Mouse (Mus musculus): ENCODE measurements around the gene Cuedc2. TPM values are rescaled to one million over a fixed set of nuclear protein-coding genes. Genes with fewer than 3 reads are reported as not detected.

The Cuedc2 gene
- total and polyA plus RNA-seq, 3 experiments, result 251 to 302 (median 297) TPM

- no peak for TF ChIP-seq UBTF (IDR thresholded peaks at IDR 0.05; ENCODE audit: borderline replicate concordance, insufficient read depth, low read depth, low read length)
- TF ChIP-seq JUND (IDR thresholded peaks at IDR 0.05; ENCODE audit: low read depth, low read length), result 0 out of 2 replicates have a peak, but pooled peaks have one; percentile 55
- peak; percentile 86 for TF ChIP-seq MYC (IDR thresholded peaks at IDR 0.05; ENCODE audit: low read depth, low read length)
- TF ChIP-seq ETS1 (IDR thresholded peaks at IDR 0.05; ENCODE audit: low read depth, low read length), result peak; percentile 66
- no peak; the same call in 1 of the 2 replicates for TF ChIP-seq RAD21 (IDR thresholded peaks at IDR 0.05; ENCODE audit: low read depth, low read length)
- no peak for TF ChIP-seq HCFC1 (IDR thresholded peaks at IDR 0.05; ENCODE audit: low read depth, low read length)
- TF ChIP-seq E2F4 (IDR thresholded peaks at IDR 0.05; ENCODE audit: borderline replicate concordance, low read depth, low read length), result no peak
- no peak for TF ChIP-seq POLR2AphosphoS5 (IDR thresholded peaks at IDR 0.05; ENCODE audit: borderline replicate concordance, low read depth, low read length)
- peak; percentile 80 for TF ChIP-seq SIN3A (IDR thresholded peaks at IDR 0.05; ENCODE audit: low read length)
- peak; percentile 41 for TF ChIP-seq TBP (IDR thresholded peaks at IDR 0.05; ENCODE audit: low read depth, low read length)
Observed at GRCm38 (mm10) chr19:46314872-46315742, 23.4 kb downstream of the Cuedc2 start (continued).

DNA sequence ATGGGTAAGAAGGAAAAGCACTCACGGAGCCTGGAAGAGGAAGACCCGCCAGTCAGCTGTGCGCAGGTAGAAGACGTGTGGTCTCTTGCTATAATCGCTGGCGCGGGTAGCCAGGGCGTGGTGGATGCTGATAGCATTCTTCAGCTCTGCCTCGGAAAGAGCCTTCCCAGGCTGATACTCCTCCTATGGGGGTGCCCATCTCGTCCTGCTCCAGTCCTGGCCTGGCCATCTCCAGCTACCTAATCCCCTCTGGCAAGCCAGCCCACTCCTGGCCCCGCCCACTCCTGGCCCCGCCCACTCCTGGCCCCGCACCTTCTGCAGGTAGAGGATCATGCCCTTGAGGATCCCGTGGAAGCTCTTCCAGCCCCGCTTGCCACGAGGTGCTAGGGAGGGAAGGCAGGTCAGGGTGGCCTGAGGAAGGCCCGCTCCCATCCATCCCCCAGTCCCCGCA lies 24.3 kb downstream of the Cuedc2 start:
- no peaks in the 10 kb centered on the region for H3K27me3 ChIP-seq (ENCODE audit: control insufficient read depth in 1 of 2, insufficient read depth in 2 of 2, low read length in 2 of 2)
- peaks cover 14 to 30% of the 10 kb centered on the region in 2 experiments for H3K4me1 ChIP-seq (ENCODE audit: control insufficient read depth in 1 of 2, insufficient read depth in 2 of 2, low read length in 2 of 2)
- no peaks in the 10 kb centered on the region for H3K9me3 ChIP-seq (replicated peaks; ENCODE audit: insufficient read depth, low read length)
- H3K36me3 ChIP-seq (ENCODE audit: control insufficient read depth in 1 of 2, insufficient read depth in 2 of 2, low read length in 2 of 2), result peaks cover 0 to 16% of the 10 kb centered on the region in 2 experiments; a peak in 2 of 4 replicates
- H3K9ac ChIP-seq (ENCODE audit: control insufficient read depth, low read depth, low read length, poor library complexity, severe bottlenecking), result peak overlapping the region; percentile 40
- no peaks in the 10 kb centered on the region for H3K79me2 ChIP-seq (ENCODE audit: control insufficient read depth, insufficient read depth, low read length, poor library complexity)
- H3K27ac ChIP-seq (ENCODE audit: control insufficient read depth, low read depth, low read length), result no peak overlapping the region; the same call in 1 of the 2 replicates
- peak; percentile 64 for DNase-seq (ENCODE audit: low read depth, low spot score)
- peak overlapping the region; percentile 7 to 27; a peak in 3 of 4 replicates for H3K4me3 ChIP-seq (ENCODE audit: control insufficient read depth in 1 of 2, insufficient read depth in 1 of 2, low read depth in 2 of 2, low read length in 2 of 2)
- TF ChIP-seq TBP (IDR thresholded peaks at IDR 0.05; ENCODE audit: low read depth, low read length) (no peak), ZNF384 (IDR thresholded peaks at IDR 0.05; ENCODE audit: low read depth, low read length) (no peak), NELFE (IDR thresholded peaks at IDR 0.05; ENCODE audit: low read depth, low read length) (no peak), POLR2AphosphoS5 (IDR thresholded peaks at IDR 0.05; ENCODE audit: borderline replicate concordance, low read depth, low read length) (no peak), GABPA (IDR thresholded peaks at IDR 0.05; ENCODE audit: low read depth, low read length) (no peak), KAT2A (conservative IDR thresholded peaks at IDR 0.05; ENCODE audit: low read depth, low read length) (no peak), MAX (IDR thresholded peaks at IDR 0.05; ENCODE audit: low read length) (no peak), USF2 (IDR thresholded peaks at IDR 0.05; ENCODE audit: borderline replicate concordance in 1 of 2, insufficient read depth in 1 of 2, low read depth in 1 of 2, low read length in 2 of 2) (no peak), UBTF (IDR thresholded peaks at IDR 0.05; ENCODE audit: borderline replicate concordance, insufficient read depth, low read depth, low read length) (no peak), ZKSCAN1 (IDR thresholded peaks at IDR 0.05; ENCODE audit: low read depth, low read length) (no peak), MYC (IDR thresholded peaks at IDR 0.05; ENCODE audit: low read depth, low read length) (no peak), CTCF (IDR thresholded peaks at IDR 0.05 in 2 of 3, conservative IDR thresholded peaks at IDR 0.05 in 1 of 3; ENCODE audit: control insufficient read depth in 1 of 3, insufficient read depth in 1 of 3, low read depth in 2 of 3, low read length in 3 of 3, poor library complexity in 1 of 3, severe bottlenecking in 1 of 3) (no peak), MAZ (IDR thresholded peaks at IDR 0.05; ENCODE audit: low read depth, low read length) (0 out of 2 replicates have a peak, but pooled peaks have one; percentile 7), SMC3 (IDR thresholded peaks at IDR 0.05; ENCODE audit: low read depth, low read length) (no peak), MYB (IDR thresholded peaks at IDR 0.05; ENCODE audit: low read depth, low read length) (no peak), POLR2AphosphoS2 (IDR thresholded peaks at IDR 0.05; ENCODE audit: low read length) (no peak), USF1 (IDR thresholded peaks at IDR 0.05; ENCODE audit: low read depth, low read length) (no peak), JUND (IDR thresholded peaks at IDR 0.05; ENCODE audit: low read depth, low read length) (no peak), ELF1 (IDR thresholded peaks at IDR 0.05; ENCODE audit: low read depth, low read length) (no peak), NRF1 (IDR thresholded peaks at IDR 0.05; ENCODE audit: insufficient read depth, low read depth, low read length, poor library complexity, severe bottlenecking) (0 out of 2 replicates have a peak, but pooled peaks have one; percentile 24), RCOR1 (IDR thresholded peaks at IDR 0.05; ENCODE audit: low read depth, low read length) (no peak; the same call in 1 of the 2 replicates), MXI1 (IDR thresholded peaks at IDR 0.05; ENCODE audit: low read depth, low read length) (0 out of 2 replicates have a peak, but pooled peaks have one; percentile 47), BHLHE40 (IDR thresholded peaks at IDR 0.05; ENCODE audit: borderline replicate concordance, low read depth, low read length) (no peak), SIN3A (IDR thresholded peaks at IDR 0.05; ENCODE audit: low read length) (peak; percentile 54; the same call in 1 of the 2 replicates), RAD21 (IDR thresholded peaks at IDR 0.05; ENCODE audit: low read depth, low read length) (no peak), TCF12 (IDR thresholded peaks at IDR 0.05; ENCODE audit: low read depth, low read length) (peak; percentile 66), EP300 (IDR thresholded peaks at IDR 0.05; ENCODE audit: low read depth in 1 of 2, low read length in 2 of 2) (peak; percentile 63 to 67)

All from MEL (cell line).